Mouse (Mus musculus) small intestine, adult 2 months (tissue): ENCODE results near the gene Cpvl. TPM values are rescaled to one million over a fixed set of nuclear protein-coding genes. Genes with fewer than 3 reads are reported as not detected.

ENCODE experiments used
- H3K27ac ChIP-seq: fragments of 200-500 bp; 2 replicates; pipeline ENCODE4 v1.5.1; 2012; ENCODE audit warnings: low read depth, low read length, control low read depth, inconsistent platforms; ENCODE audit not compliant: insufficient read depth
- H3K27me3 ChIP-seq: fragments of 200-500 bp; 2 replicates; pipeline ENCODE4 v1.6.1; 2012; ENCODE audit warnings: mild to moderate bottlenecking, moderate library complexity, low read length, inconsistent platforms; ENCODE audit not compliant: control insufficient read depth, insufficient read depth
- H3K36me3 ChIP-seq: fragments of 200-500 bp; 2 replicates; pipeline ENCODE4 v1.6.1; 2012; ENCODE audit warnings: mild to moderate bottlenecking, low read length, control low read depth, inconsistent platforms; ENCODE audit not compliant: control insufficient read depth, insufficient read depth
- H3K4me1 ChIP-seq: fragments of 200-500 bp; 2 replicates; pipeline ENCODE4 v1.6.1; 2012; ENCODE audit warnings: low read length, inconsistent platforms, mixed read lengths; ENCODE audit not compliant: control insufficient read depth, insufficient read depth, insufficient read length
- H3K4me3 ChIP-seq: fragments of 200-500 bp; 2 replicates; pipeline ENCODE4 v1.5.1; 2012; ENCODE audit warnings: low read depth, mild to moderate bottlenecking, control low read depth, inconsistent platforms, low read length, moderate library complexity
- CTCF ChIP-seq: fragments of 200-500 bp; IDR thresholded peaks from 2 replicates; pipeline ENCODE4 v1.5.1; 2012; ENCODE audit warnings: low read depth, mild to moderate bottlenecking, control low read depth, inconsistent platforms, low read length, moderate library complexity, mixed read lengths; ENCODE audit not compliant: insufficient replicate concordance, insufficient read length; ENCODE audit errors: extremely low read depth
- POLR2A ChIP-seq: fragments of 200-500 bp; IDR thresholded peaks from 2 replicates; pipeline ENCODE4 v1.6.1; 2012; ENCODE audit warnings: low read depth, mild to moderate bottlenecking, control low read depth, inconsistent platforms, low read length, moderate library complexity
- WGBS: fragments of 180-500 bp; shearing (Covaris S2); methylation state at CpG from one replicate; pipeline ENCODE4 v1.1.7; 2018; 5-methylcytosine and 5-hydroxymethylcytosine counted together
- polyA plus RNA-seq: library from polyadenylated mRNA; depleted of rRNA; stranded (reverse); fragments of >200 nt; gene quantifications from 2 replicates; pipeline ENCODE4 v1.2.3, GENCODE M21; 2012

Gene Cpvl
- polyA plus RNA-seq, 1 experiment, result 0.10 TPM

- Histone ChIP-seq H3K4me1 (peaks cover 6% of the 10 kb centered on the region; the same call in 1 of the 2 replicates), H3K4me3 (no peak overlapping the region), H3K27me3 (no peaks in the 10 kb centered on the region), H3K36me3 (no peaks in the 10 kb centered on the region), H3K27ac (no peak overlapping the region)
- TF ChIP-seq POLR2A (no peak), CTCF (no peak)
- WGBS, result 33% methylated on average over 4 of the region's 4 CpGs
Measured at GRCm38 (mm10) chr6:53905576-53905975, 72.9 kb downstream of the Cpvl start.

DNA sequence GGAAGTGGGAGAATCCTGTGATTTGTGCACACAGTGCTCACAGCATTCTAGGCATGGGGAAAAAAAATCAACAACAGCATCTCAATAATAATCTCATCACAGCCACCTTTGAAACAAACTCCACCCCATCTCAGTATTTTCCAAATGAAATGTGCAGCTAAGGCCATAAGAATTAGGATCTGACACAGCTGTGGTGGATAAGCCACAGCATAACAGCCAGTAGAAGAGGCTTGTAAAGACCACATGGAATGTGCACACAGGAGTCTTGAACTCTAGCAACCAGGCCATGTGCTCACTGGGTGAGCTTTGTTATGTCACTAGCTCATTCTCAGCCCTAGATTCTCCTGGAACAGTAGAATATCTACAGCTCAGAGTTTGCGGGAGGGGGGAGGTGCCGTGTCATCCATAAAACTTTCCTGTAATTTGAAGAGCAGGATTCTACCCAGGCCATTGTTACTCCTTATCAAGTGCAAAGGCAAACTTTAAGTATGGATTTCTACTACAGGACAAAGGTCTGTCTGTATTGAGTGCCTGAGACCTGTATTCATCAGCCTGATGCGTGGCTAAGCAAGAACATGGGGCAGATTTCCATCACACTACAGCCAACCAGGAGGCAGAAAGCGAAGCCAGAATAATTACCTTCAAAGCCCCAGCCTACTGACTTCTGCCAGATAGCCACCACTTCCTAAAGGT is 73.6 kb downstream of the Cpvl start:
- Histone ChIP-seq H3K36me3 (no peaks in the 10 kb centered on the region), H3K27ac (no peak overlapping the region), H3K27me3 (no peaks in the 10 kb centered on the region), H3K4me3 (no peak overlapping the region), H3K4me1 (peaks cover 6% of the 10 kb centered on the region; the same call in 1 of the 2 replicates)
- WGBS, result 43% methylated on average over 4 of the region's 4 CpGs
- TF ChIP-seq CTCF, result no peak
- no peak for TF ChIP-seq POLR2A

DNA sequence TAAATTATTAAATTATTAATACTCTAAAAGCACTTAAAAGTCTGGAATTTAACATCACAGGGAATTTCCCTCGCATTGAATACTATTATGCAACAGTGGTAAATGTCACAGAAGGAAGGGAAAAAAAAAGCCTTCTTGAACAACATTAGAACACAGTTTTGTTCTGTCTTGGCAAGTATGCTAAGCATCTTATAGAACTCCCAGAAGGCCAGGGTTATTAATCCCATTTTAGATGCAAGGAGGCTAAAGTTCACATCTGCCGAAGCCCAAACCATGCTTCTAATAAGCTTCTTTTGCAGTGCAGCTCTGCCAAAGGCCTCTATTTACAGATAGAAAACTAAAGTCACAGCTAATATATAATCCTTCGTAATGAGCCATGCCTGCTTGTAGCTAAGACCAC is 74.3 kb downstream of the Cpvl start:
- TF ChIP-seq POLR2A (no peak), CTCF (no peak)

DNA sequence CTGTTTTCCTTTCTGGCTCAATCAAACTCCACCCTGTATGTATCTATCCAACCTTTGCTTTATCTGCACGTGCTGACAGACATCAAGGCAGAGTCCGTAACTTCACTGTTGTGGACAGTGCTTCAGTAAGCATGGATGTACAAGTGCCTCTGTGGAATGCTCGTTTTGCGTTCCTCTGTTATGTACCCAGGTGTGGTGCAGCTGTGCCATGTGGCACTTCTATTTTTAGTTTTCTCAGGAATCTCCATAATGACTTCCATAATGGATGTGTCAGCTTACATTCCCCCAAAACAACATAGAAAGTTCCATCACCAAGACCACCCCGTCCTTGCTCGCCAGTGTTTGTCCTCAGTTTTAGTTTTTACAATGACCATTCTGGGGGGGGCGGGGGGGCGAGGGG is 76.7 kb downstream of the Cpvl start:
- Histone ChIP-seq H3K4me3 (no peak overlapping the region), H3K4me1 (peaks cover 6% of the 10 kb centered on the region; the same call in 1 of the 2 replicates), H3K36me3 (no peaks in the 10 kb centered on the region), H3K27ac (no peak overlapping the region), H3K27me3 (no peaks in the 10 kb centered on the region)
- TF ChIP-seq POLR2A (no peak), CTCF (no peak)
- WGBS, result 86% methylated on average over 8 of the region's 8 CpGs

More for the DNA sequence above, 74.3 kb downstream of the Cpvl start:
- peaks cover 6% of the 10 kb centered on the region; the same call in 1 of the 2 replicates for H3K4me1 ChIP-seq
- no peaks in the 10 kb centered on the region for H3K27me3 ChIP-seq
- no peak overlapping the region for H3K27ac ChIP-seq
- 71% methylated on average over 3 of the region's 3 CpGs for WGBS
- no peaks in the 10 kb centered on the region for H3K36me3 ChIP-seq
- H3K4me3 ChIP-seq, result no peak overlapping the region

DNA sequence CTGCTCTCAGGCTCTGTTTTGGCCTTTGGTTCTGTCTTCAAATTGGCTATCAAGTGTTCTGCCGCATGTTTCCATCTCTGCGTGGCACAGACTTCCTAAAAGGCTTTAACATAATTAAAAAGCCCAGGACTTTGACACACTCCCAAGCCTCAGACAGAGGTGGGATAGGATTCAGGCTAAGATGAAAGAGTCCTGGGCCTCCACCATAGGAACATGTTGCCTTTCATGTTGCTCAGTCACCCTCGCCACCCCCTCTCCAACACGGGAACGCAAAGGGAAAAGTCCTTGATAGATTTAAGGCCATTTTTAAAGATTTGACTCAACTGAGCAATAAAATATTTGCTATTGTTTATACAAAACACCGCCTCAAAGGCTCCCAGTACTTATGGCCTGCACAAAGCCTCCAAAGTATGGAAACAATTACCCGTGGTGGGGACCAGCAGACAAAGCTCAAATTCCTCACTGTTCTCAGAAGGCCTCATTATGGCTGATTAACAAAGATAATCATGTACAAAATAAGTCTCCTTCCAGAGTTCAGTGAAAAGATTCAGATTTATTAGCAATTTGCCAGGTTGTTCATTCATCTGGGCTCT is 80.5 kb downstream of the Cpvl start:
- no peak for TF ChIP-seq CTCF
- TF ChIP-seq POLR2A, result no peak
- Histone ChIP-seq H3K36me3 (no peaks in the 10 kb centered on the region), H3K27ac (no peak overlapping the region), H3K4me3 (no peak overlapping the region), H3K4me1 (no peaks in the 10 kb centered on the region), H3K27me3 (no peaks in the 10 kb centered on the region)
- WGBS, result 79% methylated on average over 7 of the region's 7 CpGs

DNA sequence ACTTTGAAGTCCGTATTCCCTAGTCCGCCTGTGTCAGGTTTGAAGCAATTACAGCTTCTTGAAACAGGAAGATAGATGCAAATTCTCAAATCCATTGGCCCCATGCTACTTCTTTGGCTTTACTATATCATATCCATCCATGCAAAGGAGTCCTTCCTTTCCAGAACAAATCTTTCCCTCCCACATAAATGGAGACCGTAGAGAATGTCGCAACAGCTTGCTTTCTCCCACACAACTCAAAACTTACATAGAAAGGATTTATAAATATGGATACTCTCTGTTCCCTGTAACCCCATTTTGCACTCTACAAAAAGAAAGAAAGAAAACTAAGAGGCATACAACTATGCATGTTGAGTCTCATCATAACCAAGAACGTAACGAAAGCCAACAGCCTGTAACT is 81.3 kb downstream of the Cpvl start:
- no peaks in the 10 kb centered on the region for H3K27me3 ChIP-seq
- no peaks in the 10 kb centered on the region for H3K4me1 ChIP-seq
- no peaks in the 10 kb centered on the region for H3K36me3 ChIP-seq
- H3K4me3 ChIP-seq, result no peak overlapping the region
- no peak for TF ChIP-seq POLR2A
- 93% methylated on average over 6 of the region's 6 CpGs for WGBS
- no peak overlapping the region for H3K27ac ChIP-seq

DNA sequence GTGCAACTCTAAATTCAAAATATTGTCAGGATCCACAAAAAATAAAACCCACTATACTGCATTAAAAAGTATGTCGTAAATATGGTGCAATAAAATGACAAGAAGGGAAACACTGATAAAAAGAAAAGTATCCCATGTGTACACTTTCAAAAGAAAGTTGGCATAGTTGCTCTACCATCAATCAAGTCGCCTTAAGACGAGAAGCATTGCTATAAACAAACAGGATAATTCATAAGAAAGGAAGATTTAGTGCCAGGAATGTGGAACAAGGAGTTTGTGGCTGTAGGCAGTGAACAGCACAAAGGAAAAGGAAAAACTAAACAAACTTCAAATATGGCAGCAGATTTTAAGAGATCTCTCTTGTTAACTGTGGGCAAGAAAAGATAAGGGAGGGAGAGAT is 84.7 kb downstream of the Cpvl start:
- Histone ChIP-seq H3K36me3 (no peaks in the 10 kb centered on the region), H3K27me3 (no peaks in the 10 kb centered on the region), H3K4me3 (no peak overlapping the region), H3K27ac (no peak overlapping the region), H3K4me1 (no peaks in the 10 kb centered on the region)
- TF ChIP-seq CTCF (no peak), POLR2A (no peak)
- 40% methylated on average over 3 of the region's 3 CpGs for WGBS
